In the genomic region with DNA sequence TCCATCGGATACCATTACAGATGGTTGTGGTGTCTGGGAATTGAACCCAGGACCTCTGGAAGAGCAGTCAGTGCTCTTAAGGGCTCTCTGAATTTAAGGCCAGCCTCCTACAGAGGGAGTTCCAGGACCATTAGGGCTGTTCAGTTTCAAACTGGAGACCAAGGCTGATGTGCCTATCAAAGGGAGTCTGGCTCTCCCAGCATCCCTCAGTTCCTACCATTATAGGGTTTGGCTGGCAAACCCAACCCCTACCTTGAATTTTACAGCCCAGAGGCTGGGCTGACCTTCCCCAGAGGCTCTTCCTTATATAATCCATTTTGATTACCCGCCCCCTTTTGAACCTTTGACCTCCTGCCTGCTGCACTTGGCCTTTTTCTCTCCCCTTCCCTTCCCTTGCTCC, we compare ENCODE assay signal across 29 mouse cellular contexts. TPM values are rescaled to one million over a fixed set of nuclear protein-coding genes. Genes with fewer than 3 reads are reported as not detected.
DNase-seq lines count a peak whose midpoint lies in the region; TF ChIP-seq lines count a peak whose summit lies in the region.
"Had no signal": no experiment of that assay in that cellular context is flagged by ENCODE, and none has a peak within 500 bp of the region (broad histone marks: within the 10 kb centered on the region; RNA-seq: fewer than 3 reads in every experiment).

No protein-coding gene starts in this region.

- H3K4me3 ChIP-seq in kidney, adult 2 months (ENCODE audit: insufficient read depth, low read depth, low read length): no peak overlapping the region
- H3K4me3 ChIP-seq: embryonic facial prominence, embryonic 10.5 days; embryonic facial prominence, embryonic 13.5 days; erythroblast, embryonic 14.5 days; forebrain, embryonic 12.5 days; forebrain, embryonic 15.5 days; heart, embryonic 12.5 days; heart, embryonic 15.5 days had no signal

- DNase-seq in kidney, adult 9 months: peak; percentile 16
- no peak for DNase-seq in kidney, adult 2 months
- DNase-seq in WW6 (ENCODE audit: low read depth, low spot score): peak; percentile 54
- peak; percentile 27 for DNase-seq in large intestine, adult 2 months (ENCODE audit: low read depth, low spot score)
- DNase-seq in B cell, adult 2 months: no peak
- DNase-seq in testis, postnatal 14 days (ENCODE audit: low spot score): no peak
- DNase-seq: adrenal gland, postnatal 10 days; adrenal gland, postnatal 36 days; cerebellum, adult 18-20 months; cerebellum, adult 9-10 months; cerebellum, postnatal 14 days; gastrocnemius, postnatal 25 days; heart, adult 18-20 months; heart, postnatal 10 days; heart, postnatal 4 days had no signal

- H3K36me3 ChIP-seq in kidney, adult 2 months (ENCODE audit: control insufficient read depth, insufficient read depth, low read length): no peaks in the 10 kb centered on the region
- H3K36me3 ChIP-seq: embryonic facial prominence, embryonic 10.5 days; embryonic facial prominence, embryonic 13.5 days; forebrain, embryonic 12.5 days; forebrain, embryonic 15.5 days; G1E; heart, embryonic 12.5 days; heart, embryonic 15.5 days had no signal

- H3K4me1 ChIP-seq in kidney, adult 2 months (ENCODE audit: control insufficient read depth, insufficient read depth, low read length): no peaks in the 10 kb centered on the region
- H3K4me1 ChIP-seq: embryonic facial prominence, embryonic 10.5 days; embryonic facial prominence, embryonic 13.5 days; forebrain, embryonic 12.5 days; forebrain, embryonic 15.5 days; heart, embryonic 12.5 days; heart, embryonic 15.5 days had no signal

- 78% methylated on average over 2 of the region's 2 CpGs for WGBS in kidney, adult 2 months
- WGBS in large intestine, adult 2 months: 54% methylated on average over 2 of the region's 2 CpGs

- no peaks in the 10 kb centered on the region for H3K27me3 ChIP-seq in kidney, adult 2 months (replicated peaks; ENCODE audit: control insufficient read depth, insufficient read depth, low read length)
- H3K27me3 ChIP-seq: embryonic facial prominence, embryonic 13.5 days; forebrain, embryonic 12.5 days; forebrain, embryonic 15.5 days had no signal

- no peak for TF ChIP-seq CTCF in kidney, adult 2 months (conservative IDR thresholded peaks at IDR 0.05; ENCODE audit: insufficient read depth, insufficient read length, low read depth, low read length)

- TF ChIP-seq POLR2A in kidney, adult 2 months (IDR thresholded peaks at IDR 0.05; ENCODE audit: low read depth, low read length): no peak

- H3K27ac ChIP-seq in kidney, adult 2 months (ENCODE audit: insufficient read depth, low read depth, low read length): no peak overlapping the region
- H3K27ac ChIP-seq: embryonic facial prominence, embryonic 10.5 days; embryonic facial prominence, embryonic 13.5 days; forebrain, embryonic 12.5 days; forebrain, embryonic 15.5 days; heart, embryonic 15.5 days; hindbrain, embryonic 14.5 days; hindbrain, postnatal 0 days had no signal

RNA-seq across cellular contexts. Expression of a gene that starts 5.8 kb away (rescaled TPM):
- polyA plus RNA-seq in kidney, adult 2 months (2012; rRNA removed): 0.08 and 0.16 TPM in 2 replicates
- not detected in 2 replicates for polyA plus RNA-seq in large intestine, adult 2 months (2012; rRNA removed)
- polyA plus RNA-seq: embryonic facial prominence, embryonic 13.5 days; forebrain, embryonic 15.5 days; G1E; heart, embryonic 12.5 days; heart, embryonic 15.5 days; hindbrain, embryonic 14.5 days; hindbrain, postnatal 0 days had no signal

RNA-seq across cellular contexts. Expression of a gene that starts 31.4 kb away (rescaled TPM):
- not detected in 2 replicates for polyA plus RNA-seq in kidney, adult 2 months (2012; rRNA removed)
- not detected in 2 replicates for polyA plus RNA-seq in large intestine, adult 2 months (2012; rRNA removed)
- polyA plus RNA-seq: embryonic facial prominence, embryonic 10.5 days; erythroblast, embryonic 14.5 days; forebrain, embryonic 12.5 days; forebrain, embryonic 15.5 days; G1E; gonadal fat pad, adult 2 months; heart, embryonic 12.5 days; heart, embryonic 15.5 days; hindbrain, embryonic 14.5 days; inflammation-experienced regulatory T-cells, adult 6 months; Patski had no signal

RNA-seq across cellular contexts. Expression of a gene that starts 46.8 kb away (rescaled TPM):
- not detected in 2 replicates for polyA plus RNA-seq in kidney, adult 2 months (2012; rRNA removed)
- 0.43 and 1.2 TPM in 2 replicates for polyA plus RNA-seq in large intestine, adult 2 months (2012; rRNA removed)
- polyA plus RNA-seq: embryonic facial prominence, embryonic 10.5 days; embryonic facial prominence, embryonic 13.5 days; erythroblast, embryonic 14.5 days; forebrain, embryonic 12.5 days; G1E; gonadal fat pad, adult 2 months; heart, embryonic 12.5 days; heart, embryonic 15.5 days; hindbrain, embryonic 11.5 days; hindbrain, embryonic 14.5 days; hindbrain, postnatal 0 days; inflammation-experienced regulatory T-cells, adult 6 months; Patski had no signal

RNA-seq across cellular contexts. Expression of a gene that starts 58.4 kb away (rescaled TPM):
- 21.3 and 26.6 TPM in 2 replicates for polyA plus RNA-seq in kidney, adult 2 months (2012; rRNA removed)
- polyA plus RNA-seq in large intestine, adult 2 months (2012; rRNA removed): 14.7 and 17.7 TPM in 2 replicates

Comparison
In these comparisons a context has a peak if more than half of its experiments do, and no peak if none do; other contexts are left out.
1. DNase-seq: peak in kidney, adult 9 months (single experiment), WW6 (single experiment) and large intestine, adult 2 months (single experiment); none in kidney, adult 2 months (single experiment), B cell, adult 2 months (0 of 2) and testis, postnatal 14 days (single experiment).